In the genomic region with DNA sequence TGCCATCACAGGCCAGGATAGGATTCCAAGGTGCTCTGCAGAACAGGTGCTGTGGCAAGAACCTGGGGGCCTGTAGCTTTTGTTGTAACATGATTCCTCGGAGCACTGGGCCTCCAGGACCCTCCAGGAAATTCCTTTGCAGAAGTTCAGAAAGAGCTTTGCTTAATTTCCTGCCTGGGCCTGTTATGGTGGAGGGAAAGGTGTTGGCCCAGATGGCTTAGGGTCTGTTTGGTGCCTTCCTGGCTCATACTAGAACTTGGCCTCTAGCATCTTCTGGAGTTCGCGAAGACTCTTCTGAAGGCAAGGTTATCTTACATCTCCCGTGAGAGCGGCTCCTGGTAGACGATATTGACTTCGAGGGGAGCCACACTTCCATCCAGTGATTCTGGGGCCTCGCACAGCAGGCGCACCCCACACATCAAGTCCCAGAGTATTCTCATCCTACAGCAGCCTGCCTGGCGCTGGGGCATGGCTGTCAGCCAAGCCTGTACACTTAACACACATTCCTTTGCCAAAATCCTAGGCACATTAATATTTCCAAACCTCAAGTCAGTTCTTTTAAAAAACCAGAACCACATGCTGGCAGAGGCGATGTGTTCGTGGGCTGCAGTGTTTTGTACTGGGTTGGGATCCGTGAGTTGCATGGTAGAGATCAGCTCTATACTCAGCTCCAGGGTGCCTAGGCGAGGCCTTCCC, we compare ENCODE assay signal across 10 mouse cellular contexts. TPM values are rescaled to one million over a fixed set of nuclear protein-coding genes. Genes with fewer than 3 reads are reported as not detected.
DNase-seq lines count a peak whose midpoint lies in the region; ATAC-seq and TF ChIP-seq lines count a peak whose summit lies in the region.
"Had no signal": no experiment of that assay in that cellular context is flagged by ENCODE, and none has a peak within 500 bp of the region (broad histone marks: within the 10 kb centered on the region; RNA-seq: fewer than 3 reads in every experiment).

No protein-coding gene starts in this region.

- TF ChIP-seq POLR2A in heart, adult 2 months (IDR thresholded peaks at IDR 0.05; ENCODE audit: insufficient read depth, low read depth, low read length): no peak

- no peaks in the 10 kb centered on the region for H3K79me2 ChIP-seq in heart, adult 2 months (replicated peaks; ENCODE audit: control insufficient read depth, insufficient read depth, low read length)

- H3K4me3 ChIP-seq in heart, postnatal 0 days (ENCODE audit: low read depth, low read length): no peak overlapping the region
- H3K4me3 ChIP-seq in heart, adult 2 months: no peak overlapping the region
- no peak overlapping the region for H3K4me3 ChIP-seq in forebrain, embryonic 12.5 days (replicated peaks)

- no peak overlapping the region for H3K9ac ChIP-seq in heart, postnatal 0 days (replicated peaks; ENCODE audit: low read depth, low read length)
- H3K9ac ChIP-seq in heart, adult 2 months (ENCODE audit: low read depth, low read length): no peak overlapping the region
- H3K9ac ChIP-seq in forebrain, embryonic 12.5 days: no peak overlapping the region

- H3K36me3 ChIP-seq in heart, postnatal 0 days (replicated peaks; ENCODE audit: control insufficient read depth, insufficient read depth, low read length): no peaks in the 10 kb centered on the region
- H3K36me3 ChIP-seq in heart, adult 2 months (ENCODE audit: control insufficient read depth, insufficient read depth, low read length): no peaks in the 10 kb centered on the region
- no peaks in the 10 kb centered on the region for H3K36me3 ChIP-seq in forebrain, embryonic 12.5 days (replicated peaks)

- intact Hi-C loops in heart, adult 2 months (cut with DNase I): no loop called here

- H3K4me1 ChIP-seq in heart, postnatal 0 days (ENCODE audit: control insufficient read depth, insufficient read depth): no peaks in the 10 kb centered on the region
- no peaks in the 10 kb centered on the region; the same call in 1 of the 2 replicates for H3K4me1 ChIP-seq in heart, adult 2 months (ENCODE audit: control insufficient read depth, insufficient read depth, low read length)
- H3K4me1 ChIP-seq in forebrain, embryonic 12.5 days: peaks cover 3% of the 10 kb centered on the region; the same call in 1 of the 2 replicates

- no peaks in the 10 kb centered on the region for H3K9me3 ChIP-seq in heart, postnatal 0 days (replicated peaks; ENCODE audit: control insufficient read depth, low read length)
- H3K9me3 ChIP-seq in forebrain, embryonic 12.5 days: no peaks in the 10 kb centered on the region

- H3K27ac ChIP-seq in heart, postnatal 0 days (ENCODE audit: low read depth): no peak overlapping the region
- H3K27ac ChIP-seq in heart, adult 2 months: no peak overlapping the region
- no peak overlapping the region for H3K27ac ChIP-seq in forebrain, embryonic 12.5 days

- TF ChIP-seq EP300 in heart, postnatal 0 days (IDR thresholded peaks at IDR 0.05; ENCODE audit: low read depth): no peak
- no peak for TF ChIP-seq EP300 in heart, adult 2 months (IDR thresholded peaks at IDR 0.05; ENCODE audit: insufficient read depth, low read depth, low read length)

- 42% methylated on average over 14 of the region's 14 CpGs for WGBS in heart, postnatal 0 days
- WGBS in heart, adult 2 months: 67% methylated on average over 14 of the region's 14 CpGs
- WGBS in forebrain, embryonic 12.5 days: 79% methylated on average over 14 of the region's 14 CpGs

- DNase-seq in heart, postnatal 0 days (ENCODE audit: low spot score): peak; percentile 28
- no peak for DNase-seq in heart, adult 2 months
- peak; percentile 40 for DNase-seq in right cerebral cortex, postnatal 25 days
- no peak for DNase-seq in right cerebral cortex, postnatal 4 days
- DNase-seq in left cerebral cortex, adult 8-10 months (ENCODE audit: low spot score in 2 of 2): peak; percentile 32 to 73
- DNase-seq in urinary bladder, postnatal 4 days (ENCODE audit: low spot score in 2 of 2): no peak
- DNase-seq in gastrocnemius, postnatal 4 days (ENCODE audit: low spot score in 2 of 2): no peak
- DNase-seq: heart, adult 11 months had no signal

- H3K4me2 ChIP-seq in heart, postnatal 0 days (ENCODE audit: low read depth, low read length): no peak overlapping the region
- no peak overlapping the region for H3K4me2 ChIP-seq in forebrain, embryonic 12.5 days

- no peak for ATAC-seq in heart, postnatal 0 days (ENCODE audit: insufficient read depth, low read depth)
- ATAC-seq in forebrain, embryonic 12.5 days (ENCODE audit: low FRiP score): no peak

- TF ChIP-seq CTCF in heart, postnatal 0 days (IDR thresholded peaks at IDR 0.05; ENCODE audit: low read depth): no peak
- no peak for TF ChIP-seq CTCF in heart, adult 2 months (IDR thresholded peaks at IDR 0.05)

- H3K27me3 ChIP-seq in heart, postnatal 0 days (ENCODE audit: control insufficient read depth, insufficient read depth, low read length): no peaks in the 10 kb centered on the region
- no peaks in the 10 kb centered on the region for H3K27me3 ChIP-seq in heart, adult 2 months (ENCODE audit: control insufficient read depth, insufficient read depth, low read length)
- H3K27me3 ChIP-seq in forebrain, embryonic 12.5 days: no peaks in the 10 kb centered on the region

RNA-seq across cellular contexts. Expression of a gene that starts 54.5 kb away (rescaled TPM):
- total RNA-seq in heart, postnatal 0 days (2014; rRNA removed; ENCODE audit: low replicate concordance): not detected in 2 replicates
- 0.08 and 0.16 TPM in 2 replicates for polyA plus RNA-seq in heart, postnatal 0 days (2015; fragmentation: Nextera tagmentation; extraction: Ambion mirVana)
- total RNA-seq in heart, adult 2 months (2021): 1 to 10 TPM; 5.5 to 6.2 TPM
- 15.7 and 22.1 TPM in 2 replicates for polyA plus RNA-seq in heart, adult 2 months (2012; rRNA removed)
- total RNA-seq in left cerebral cortex, adult 8-10 months (2022): 100 to 1,000 TPM; 124 to 142 (median 136) TPM
- polyA plus RNA-seq in forebrain, embryonic 12.5 days (2016; fragmentation: Nextera tagmentation; extraction: Ambion mirVana): 19.5 and 26.3 TPM in 2 replicates
- 1 to 10 TPM; 5.3 to 5.6 TPM for total RNA-seq in gastrocnemius, postnatal 4 days (2021)
- total RNA-seq: megakaryocyte progenitor cell, adult 5-6 weeks had no signal

Comparison
In these comparisons a context has a peak if more than half of its experiments do, and no peak if none do; other contexts are left out.
1. DNase-seq: peak in heart, postnatal 0 days (single experiment), right cerebral cortex, postnatal 25 days (single experiment) and left cerebral cortex, adult 8-10 months (2 of 2); none in heart, adult 2 months (0 of 2), right cerebral cortex, postnatal 4 days (single experiment), urinary bladder, postnatal 4 days (0 of 2) and gastrocnemius, postnatal 4 days (0 of 2).
2. RNA of a gene that starts 54.5 kb away (total RNA-seq): 124 to 142 TPM in left cerebral cortex, adult 8-10 months; 5.5 to 6.2 TPM in heart, adult 2 months, 5.3 to 5.6 TPM in gastrocnemius, postnatal 4 days and not detected in heart, postnatal 0 days; every median in the first group is over 10 times any median in the second.